Mouse (Mus musculus): ENCODE results near the gene Olfr25. TPM values are rescaled to one million over a fixed set of nuclear protein-coding genes. Genes with fewer than 3 reads are reported as not detected.

Olfr25 gene
- total RNA-seq (2021), result not detected in 2 replicates
- long read RNA-seq, experiment 1, result 0 reads
- long read RNA-seq, experiment 2, result 0 reads

- no peak for DNase-seq
Observed at GRCm38 (mm10) chr9:38328760-38329159, at the start of gene Olfr25. TSS of gene Olfr25 (plus strand) at chr9:38329060.

- DNase-seq, result no peak
Observed at GRCm38 (mm10) chr9:38290807-38291206, 38.1 kb upstream of the Olfr25 start, which contains the start of gene Olfr896-ps1. TSS of gene Olfr896-ps1 (plus strand) at chr9:38291107.

GRCm38 (mm10) chr9:38348111-38348510 lies 19.3 kb downstream of the Olfr25 start, which contains the start of gene Olfr898:
TSS of gene Olfr898 (plus strand) at chr9:38348411.
- DNase-seq, result no peak

- no peak for DNase-seq
Observed at GRCm38 (mm10) chr9:38366596-38366995, 37.7 kb downstream of the Olfr25 start, which contains the start of gene Olfr250. TSS of gene Olfr250 (plus strand) at chr9:38366896.

GRCm38 (mm10) chr9:38376786-38377185 lies 47.9 kb downstream of the Olfr25 start, which contains the start of gene Olfr251:
TSS of gene Olfr251 (plus strand) at chr9:38377086.
- no peak for DNase-seq

Other genes with a start within 250 kb of the Olfr25 start
- not detected in 2 replicates for gene Olfr887, start 245.0 kb upstream of the Olfr25 start, total RNA-seq (2021)
- not detected in 2 replicates for gene Olfr888, start 220.9 kb upstream of the Olfr25 start, total RNA-seq (2021)
- gene Olfr889, start 213.9 kb upstream of the Olfr25 start, total RNA-seq (2021), result 0.11 and 0.19 TPM in 2 replicates
- not detected in 2 replicates for gene Olfr890, start 186.5 kb upstream of the Olfr25 start, total RNA-seq (2021)
- not detected in 2 replicates for gene Olfr891, start 148.2 kb upstream of the Olfr25 start, total RNA-seq (2021)
- gene Olfr893, start 120.7 kb upstream of the Olfr25 start, total RNA-seq (2021), result not detected in 2 replicates
- not detected in 2 replicates for gene Olfr894, start 111.0 kb upstream of the Olfr25 start, total RNA-seq (2021)
- not detected in 2 replicates for gene Olfr143, start 76.3 kb upstream of the Olfr25 start, total RNA-seq (2021)
- gene Olfr895, start 61.2 kb upstream of the Olfr25 start, total RNA-seq (2021), result not detected in 2 replicates
- not detected in 2 replicates for gene Olfr896-ps1, start 38.0 kb upstream of the Olfr25 start, total RNA-seq (2021)
- gene Olfr898, start 19.4 kb downstream of the Olfr25 start, total RNA-seq (2021), result not detected in 2 replicates
- gene Olfr250, start 37.8 kb downstream of the Olfr25 start, total RNA-seq (2021), result not detected in 2 replicates
- gene Olfr251, start 48.0 kb downstream of the Olfr25 start, total RNA-seq (2021), result not detected in 2 replicates
- not detected in 2 replicates for gene Olfr147, start 72.6 kb downstream of the Olfr25 start, total RNA-seq (2021)
- not detected in 2 replicates for gene Olfr901, start 100.4 kb downstream of the Olfr25 start, total RNA-seq (2021)
- not detected in 2 replicates for gene Olfr902, start 118.6 kb downstream of the Olfr25 start, total RNA-seq (2021)
- gene Olfr904, start 134.1 kb downstream of the Olfr25 start, total RNA-seq (2021), result not detected in 2 replicates
- gene Olfr905, start 142.0 kb downstream of the Olfr25 start, total RNA-seq (2021), result not detected in 2 replicates
- not detected in 2 replicates for gene Olfr906, start 158.0 kb downstream of the Olfr25 start, total RNA-seq (2021)
- gene Olfr907, start 166.7 kb downstream of the Olfr25 start, total RNA-seq (2021), result not detected in 2 replicates
- gene Olfr911-ps1, start 192.5 kb downstream of the Olfr25 start, total RNA-seq (2021), result not detected in 2 replicates
- not detected in 2 replicates for gene Olfr910, start 208.8 kb downstream of the Olfr25 start, total RNA-seq (2021)